Mouse (Mus musculus) midbrain, embryonic 16.5 days (tissue): Measurements from ENCODE around the gene Ahdc1. TPM values are rescaled to one million over a fixed set of nuclear protein-coding genes. Genes with fewer than 3 reads are reported as not detected.
"Not testable (repeated sequence)": the region's sequence is repeated elsewhere in the genome, so short reads cannot be mapped to it uniquely, and the experiment has no call there.

ENCODE experiments used
- ATAC-seq: fragments of 200-750 bp; cut with Nextera tagmentation; 2 replicates; pipeline ENCODE4 v1.8.0; 2017; ENCODE audit warnings: moderate TSS enrichment
- H3K27ac ChIP-seq: fragments of 300-500 bp; sonication (generic); 2 replicates; pipeline ENCODE4 v1.5.1; 2014; ENCODE audit warnings: mild to moderate bottlenecking, low read length, mixed read lengths
- H3K27me3 ChIP-seq: fragments of 300-500 bp; sonication (generic); 2 replicates; pipeline ENCODE4 v1.6.1; 2014; ENCODE audit warnings: low read depth, low read length, mixed read lengths; ENCODE audit not compliant: control insufficient read depth, insufficient read depth
- H3K36me3 ChIP-seq: fragments of 300-500 bp; sonication (generic); 2 replicates; pipeline ENCODE4 v1.6.1; 2014; ENCODE audit warnings: mild to moderate bottlenecking, low read length, moderate library complexity, mixed read lengths; ENCODE audit not compliant: control insufficient read depth, insufficient read depth
- H3K4me1 ChIP-seq: fragments of 300-500 bp; sonication (generic); 2 replicates; pipeline ENCODE4 v1.6.1; 2014; ENCODE audit warnings: mild to moderate bottlenecking, low read length, mixed read lengths; ENCODE audit not compliant: control insufficient read depth, insufficient read depth
- H3K4me2 ChIP-seq: fragments of 300-500 bp; sonication (generic); 2 replicates; pipeline ENCODE4 v1.6.1; 2014; ENCODE audit warnings: mild to moderate bottlenecking, low read length, mixed read lengths
- H3K4me3 ChIP-seq: fragments of 300-500 bp; sonication (generic); 2 replicates; pipeline ENCODE4 v1.5.1; 2014; ENCODE audit warnings: low read depth, mild to moderate bottlenecking, low read length, moderate library complexity, mixed read lengths
- H3K9ac ChIP-seq: fragments of 300-500 bp; sonication (generic); 2 replicates; pipeline ENCODE4 v1.6.1; 2014; ENCODE audit warnings: low read depth, low read length, mixed read lengths
- H3K9me3 ChIP-seq: fragments of 300-500 bp; sonication (generic); replicated peaks from 2 replicates; pipeline ENCODE4 v1.6.1; 2014; ENCODE audit warnings: mild to moderate bottlenecking, low read length, mixed read lengths; ENCODE audit not compliant: control insufficient read depth, poor library complexity, severe bottlenecking
- WGBS: fragments of 180-500 bp; shearing (Covaris S2); extraction: QIAGEN DNeasy Blood & Tissue Kit; methylation state at CpG from one replicate; pipeline ENCODE4 v1.1.7; 2014; 5-methylcytosine and 5-hydroxymethylcytosine counted together
- polyA plus RNA-seq: library from polyadenylated mRNA; unstranded; fragments of >200 nt; fragmentation: Nextera tagmentation; extraction: Ambion mirVana; gene quantifications from 2 replicates; pipeline ENCODE4 v1.2.1, GENCODE M21; 2015

Gene Ahdc1
- polyA plus RNA-seq, 1 experiment from 2014 or later, result 11.2 TPM

GRCm38 (mm10) chr4:133005233-133005632, 5.8 kb upstream of the Ahdc1 start:
- peaks cover 12% of the 10 kb centered on the region for H3K4me1 ChIP-seq
- no peaks in the 10 kb centered on the region for H3K36me3 ChIP-seq
- H3K9me3 ChIP-seq, result no peaks in the 10 kb centered on the region
- peaks cover 4% of the 10 kb centered on the region for H3K27me3 ChIP-seq
- H3K4me3 ChIP-seq, result no peak overlapping the region
- 0 out of 2 replicates have a peak, but pooled peaks have one; percentile 49 for ATAC-seq
- H3K4me2 ChIP-seq, result no peak overlapping the region
- no peak overlapping the region for H3K9ac ChIP-seq
- no peak overlapping the region for H3K27ac ChIP-seq
- 5% methylated on average over 3 of the region's 3 CpGs for WGBS

- peaks cover 18% of the 10 kb centered on the region for H3K4me1 ChIP-seq
- H3K27ac ChIP-seq, H3K4me2 ChIP-seq, ATAC-seq, H3K9me3 ChIP-seq, H3K9ac ChIP-seq, H3K4me3 ChIP-seq, H3K27me3 ChIP-seq, H3K36me3 ChIP-seq: not testable (repeated sequence)
- WGBS, result 68% methylated on average over 6 of the region's 6 CpGs
These were observed 5.1 kb upstream of the Ahdc1 start for GRCm38 (mm10) chr4:133005885-133006451.

- no peak overlapping the region for H3K4me3 ChIP-seq
- H3K4me1 ChIP-seq, result peaks cover 19% of the 10 kb centered on the region
- H3K27me3 ChIP-seq, result peaks cover 4% of the 10 kb centered on the region
- H3K36me3 ChIP-seq, result no peaks in the 10 kb centered on the region
- H3K4me2 ChIP-seq, result no peak overlapping the region
- 35% methylated on average over 15 of the region's 15 CpGs for WGBS
- ATAC-seq, result no peak
- H3K27ac ChIP-seq, result no peak overlapping the region
- no peaks in the 10 kb centered on the region for H3K9me3 ChIP-seq
- no peak overlapping the region for H3K9ac ChIP-seq
These were observed 3.3 kb upstream of the Ahdc1 start for GRCm38 (mm10) chr4:133007513-133008380.

- peaks cover 4% of the 10 kb centered on the region for H3K27me3 ChIP-seq
- no peak overlapping the region for H3K27ac ChIP-seq
- H3K9me3 ChIP-seq, result no peaks in the 10 kb centered on the region
- peaks cover 17% of the 10 kb centered on the region for H3K4me1 ChIP-seq
- 1% methylated on average over 4 of the region's 4 CpGs for WGBS
- H3K9ac ChIP-seq, result no peak overlapping the region
- ATAC-seq, result no peak
- no peak overlapping the region for H3K4me2 ChIP-seq
- H3K4me3 ChIP-seq, result no peak overlapping the region
- H3K36me3 ChIP-seq, result no peaks in the 10 kb centered on the region
These were observed 1.9 kb upstream of the Ahdc1 start for GRCm38 (mm10) chr4:133009131-133009530.

GRCm38 (mm10) chr4:133009676-133010075, 1.4 kb upstream of the Ahdc1 start:
- no peak overlapping the region for H3K9ac ChIP-seq
- H3K4me3 ChIP-seq, result no peak overlapping the region
- ATAC-seq, result no peak
- WGBS, result 74% methylated on average over 5 of the region's 5 CpGs
- no peaks in the 10 kb centered on the region for H3K36me3 ChIP-seq
- H3K4me2 ChIP-seq, result no peak overlapping the region
- H3K9me3 ChIP-seq, result no peaks in the 10 kb centered on the region
- H3K27me3 ChIP-seq, result peaks cover 4% of the 10 kb centered on the region
- no peak overlapping the region for H3K27ac ChIP-seq
- peaks cover 23% of the 10 kb centered on the region for H3K4me1 ChIP-seq

- Histone ChIP-seq H3K9ac (0 out of 2 replicates have a peak overlapping the region, but pooled peaks have one; percentile 100), H3K27me3 (peaks cover 4% of the 10 kb centered on the region), H3K4me3 (peak overlapping the region; percentile 98), H3K4me2 (peak overlapping the region; percentile 48), H3K36me3 (no peaks in the 10 kb centered on the region), H3K4me1 (peaks cover 32% of the 10 kb centered on the region), H3K27ac (no peak overlapping the region), H3K9me3 (no peaks in the 10 kb centered on the region)
- no peak for ATAC-seq
- under 1% methylated on average over 17 of the region's 17 CpGs for WGBS
These were observed 449 bp upstream of the Ahdc1 start for GRCm38 (mm10) chr4:133010611-133011010.

DNA sequence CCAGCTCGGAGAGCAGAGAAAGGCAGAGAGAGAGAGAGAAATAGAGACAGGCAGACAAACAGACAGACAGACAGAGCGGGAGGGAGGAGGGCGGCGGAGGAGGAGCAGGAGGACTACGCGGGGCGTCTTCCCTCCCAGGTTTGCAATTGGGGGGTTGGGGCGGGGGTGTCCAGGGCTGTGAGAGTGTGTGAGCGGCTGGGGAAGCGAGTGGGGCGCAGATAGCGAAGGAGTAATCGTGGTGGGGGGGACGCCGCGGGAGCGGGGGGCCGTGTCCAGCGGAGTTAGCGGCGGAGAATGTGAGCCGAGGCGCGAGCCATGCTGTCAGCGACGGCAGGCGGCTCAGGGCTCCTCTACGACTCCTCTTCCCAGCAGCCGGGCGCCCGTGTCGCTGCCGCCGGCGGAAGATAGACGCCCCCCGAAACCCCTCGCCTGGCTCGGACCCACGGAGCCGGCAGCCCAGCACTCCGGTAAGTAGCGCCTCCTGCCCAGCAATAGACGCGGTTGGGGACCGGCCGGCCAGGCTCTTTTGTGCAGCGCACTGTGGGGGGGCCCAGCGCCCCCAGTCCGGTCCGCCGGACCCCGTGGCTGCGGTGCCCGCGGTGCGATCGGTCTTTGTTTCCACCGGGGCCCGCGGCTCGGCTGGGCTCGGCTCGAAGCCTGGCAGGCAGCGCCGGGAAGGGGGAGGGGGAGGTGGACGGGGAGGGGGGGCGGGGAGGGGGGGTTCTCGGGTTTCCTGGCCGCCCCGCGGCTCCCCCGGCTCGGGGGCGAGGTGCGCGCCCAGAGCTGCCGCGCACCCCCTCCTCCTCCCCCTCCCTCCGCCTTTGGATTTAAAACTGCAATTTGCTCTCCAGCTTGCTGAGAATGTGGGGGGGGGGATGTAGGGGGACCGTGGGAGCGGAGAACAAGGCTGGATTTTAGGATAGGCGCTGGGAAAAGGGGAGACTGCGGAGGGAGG, 1.0 kb downstream of the Ahdc1 start:
- Histone ChIP-seq H3K27me3 (peaks cover 4% of the 10 kb centered on the region), H3K36me3 (no peaks in the 10 kb centered on the region), H3K9ac (peak overlapping the region; percentile 100), H3K4me1 (peaks cover 47% of the 10 kb centered on the region), H3K4me3 (peak overlapping the region; percentile 98), H3K9me3 (no peaks in the 10 kb centered on the region), H3K27ac (peak overlapping the region; percentile 97), H3K4me2 (peak overlapping the region; percentile 98)
- WGBS, result under 1% methylated on average over 58 of the region's 84 CpGs
- ATAC-seq, result peak; percentile 11

- H3K27ac ChIP-seq, result peak overlapping the region; percentile 97
- peak overlapping the region; percentile 98 for H3K4me2 ChIP-seq
- no peaks in the 10 kb centered on the region for H3K9me3 ChIP-seq
- peak overlapping the region; percentile 98 for H3K4me3 ChIP-seq
- peaks cover 4% of the 10 kb centered on the region for H3K27me3 ChIP-seq
- no peak for ATAC-seq
- WGBS, result 1% methylated on average over 16 of the region's 17 CpGs
- no peaks in the 10 kb centered on the region for H3K36me3 ChIP-seq
- H3K9ac ChIP-seq, result peak overlapping the region; percentile 100
- H3K4me1 ChIP-seq, result peaks cover 53% of the 10 kb centered on the region
These were observed 1.8 kb downstream of the Ahdc1 start for GRCm38 (mm10) chr4:133012776-133013265.
